Mouse (Mus musculus): Measurements from ENCODE around the gene Wdfy1.

Wdfy1 gene

GRCm38 (mm10) chr1:79654948-79655347 is 121.0 kb downstream of the Wdfy1 start:
- no peak for DNase-seq (ENCODE audit: low read depth)

Data from c-Kit-positive CD71-negative TER-119-negative erythroid progenitor cells, embryonic 14.5 days (primary cell).